Mouse (Mus musculus) kidney, embryonic 16.5 days (tissue): ENCODE measurements around the gene Fignl2. TPM values are rescaled to one million over a fixed set of nuclear protein-coding genes. Genes with fewer than 3 reads are reported as not detected.

Experiments
- ATAC-seq: fragments of 200-750 bp; cut with Nextera tagmentation; 2 replicates; pipeline ENCODE4 v1.8.0; 2017; ENCODE audit warnings: moderate TSS enrichment; ENCODE audit not compliant: low FRiP score, low TSS enrichment
- H3K27ac ChIP-seq: fragments of 300-500 bp; sonication (generic); 2 replicates; pipeline ENCODE4 v1.5.1; 2014; ENCODE audit warnings: low read length
- H3K27me3 ChIP-seq: fragments of 300-500 bp; sonication (generic); 2 replicates; pipeline ENCODE4 v1.6.1; 2014; ENCODE audit warnings: low read length, control low read depth, mixed read lengths; ENCODE audit not compliant: insufficient read depth
- H3K36me3 ChIP-seq: fragments of 300-500 bp; sonication (generic); 2 replicates; pipeline ENCODE4 v1.6.1; 2014; ENCODE audit warnings: low read length, control low read depth, mixed read lengths; ENCODE audit not compliant: insufficient read depth
- H3K4me1 ChIP-seq: fragments of 300-500 bp; sonication (generic); 2 replicates; pipeline ENCODE4 v1.6.1; 2014; ENCODE audit warnings: low read length, control low read depth, mixed read lengths; ENCODE audit not compliant: insufficient read depth
- H3K4me2 ChIP-seq: fragments of 300-500 bp; sonication (generic); replicated peaks from 2 replicates; pipeline ENCODE4 v1.6.1; 2014; ENCODE audit warnings: low read depth, low read length
- H3K4me3 ChIP-seq: fragments of 300-500 bp; sonication (generic); 2 replicates; pipeline ENCODE4 v1.5.1; 2014; ENCODE audit warnings: mild to moderate bottlenecking, low read length
- H3K9ac ChIP-seq: fragments of 300-500 bp; sonication (generic); replicated peaks from 2 replicates; pipeline ENCODE4 v1.6.1; 2014; ENCODE audit warnings: low read length
- H3K9me3 ChIP-seq: fragments of 300-500 bp; sonication (generic); 2 replicates; pipeline ENCODE4 v1.6.1; 2016; ENCODE audit warnings: low read length, control low read depth
- WGBS: fragments of 180-500 bp; shearing (Covaris S2); extraction: QIAGEN DNeasy Blood & Tissue Kit; methylation state at CpG from one replicate; pipeline ENCODE4 v1.1.7; 2014; 5-methylcytosine and 5-hydroxymethylcytosine counted together
- polyA plus RNA-seq: library from polyadenylated mRNA; unstranded; fragments of >200 nt; fragmentation: Nextera tagmentation; extraction: Ambion mirVana; gene quantifications from 2 replicates; pipeline ENCODE4 v1.2.1, GENCODE M21; 2015

Gene Fignl2
- polyA plus RNA-seq, 1 experiment from 2014 or later, result 0.35 TPM

DNA sequence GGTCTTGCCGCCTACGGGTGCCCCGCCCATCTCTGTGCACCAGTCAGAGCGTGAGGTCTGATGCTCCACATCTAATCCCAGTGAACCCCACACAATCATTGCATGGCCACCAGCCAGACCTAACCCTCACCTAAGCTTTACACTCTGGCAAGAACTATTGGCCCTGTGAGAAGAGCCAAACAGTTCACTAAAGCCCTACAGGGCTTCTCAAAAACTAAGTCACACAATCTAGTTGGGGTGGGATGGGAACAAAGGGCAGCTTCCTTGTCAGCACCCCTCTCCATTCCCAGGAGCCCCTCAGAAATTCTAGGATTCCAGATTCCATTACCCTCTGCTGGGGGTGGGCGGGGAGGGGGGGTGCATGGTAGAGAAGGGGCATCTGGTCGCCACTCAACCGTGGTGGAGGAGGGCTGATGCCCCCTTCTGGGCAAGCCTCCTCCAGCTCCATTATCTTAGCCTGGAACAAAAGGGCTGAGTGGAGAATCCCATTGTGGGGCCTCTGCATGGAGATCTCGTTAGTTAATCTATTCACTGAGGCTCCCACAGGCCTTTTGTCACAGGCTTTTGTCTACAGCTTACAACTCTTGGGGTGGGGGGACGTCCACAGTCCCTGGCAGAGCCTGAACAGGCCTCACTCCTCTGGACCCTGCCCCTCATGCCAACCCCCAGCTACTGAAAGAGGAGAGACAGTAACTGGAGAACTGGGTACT is 18.6 kb downstream of the Fignl2 start:
- H3K36me3 ChIP-seq, result no peaks in the 10 kb centered on the region
- H3K27me3 ChIP-seq, result peaks cover 13% of the 10 kb centered on the region
- ATAC-seq, result no peak
- H3K4me3 ChIP-seq, result no peak overlapping the region
- H3K9ac ChIP-seq, result no peak overlapping the region
- H3K4me1 ChIP-seq, result peaks cover 9% of the 10 kb centered on the region
- no peak overlapping the region for H3K4me2 ChIP-seq
- H3K27ac ChIP-seq, result no peak overlapping the region
- 57% methylated on average over 9 of the region's 9 CpGs for WGBS
- H3K9me3 ChIP-seq, result no peaks in the 10 kb centered on the region

DNA sequence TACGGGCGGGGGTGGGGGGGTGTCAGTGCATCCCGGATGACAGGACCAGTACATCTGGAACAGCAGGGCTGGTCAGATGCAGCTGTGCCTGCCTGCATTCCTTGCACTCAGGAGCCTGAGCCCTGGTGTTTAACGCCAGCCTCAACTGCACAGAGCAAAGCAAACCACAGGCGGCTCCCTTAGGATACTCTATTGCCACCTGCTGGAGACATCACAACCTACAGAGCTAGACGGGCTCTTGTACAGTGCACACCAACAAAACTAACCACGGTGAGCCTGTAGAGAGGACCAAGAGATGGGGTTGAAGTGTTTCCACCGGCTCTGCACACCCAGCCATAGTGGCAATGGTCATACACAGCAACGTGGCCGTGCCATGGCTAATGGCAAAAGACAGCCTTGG is 22.1 kb downstream of the Fignl2 start:
- H3K9me3 ChIP-seq, result no peaks in the 10 kb centered on the region
- H3K4me2 ChIP-seq, result no peak overlapping the region
- peaks cover 13% of the 10 kb centered on the region; the same call in 1 of the 2 replicates for H3K36me3 ChIP-seq
- no peak overlapping the region for H3K9ac ChIP-seq
- H3K4me3 ChIP-seq, result no peak overlapping the region
- 46% methylated on average over 10 of the region's 10 CpGs for WGBS
- ATAC-seq, result peak; percentile 74
- H3K4me1 ChIP-seq, result peaks cover 25% of the 10 kb centered on the region
- H3K27ac ChIP-seq, result no peak overlapping the region
- peaks cover 46% of the 10 kb centered on the region for H3K27me3 ChIP-seq

DNA sequence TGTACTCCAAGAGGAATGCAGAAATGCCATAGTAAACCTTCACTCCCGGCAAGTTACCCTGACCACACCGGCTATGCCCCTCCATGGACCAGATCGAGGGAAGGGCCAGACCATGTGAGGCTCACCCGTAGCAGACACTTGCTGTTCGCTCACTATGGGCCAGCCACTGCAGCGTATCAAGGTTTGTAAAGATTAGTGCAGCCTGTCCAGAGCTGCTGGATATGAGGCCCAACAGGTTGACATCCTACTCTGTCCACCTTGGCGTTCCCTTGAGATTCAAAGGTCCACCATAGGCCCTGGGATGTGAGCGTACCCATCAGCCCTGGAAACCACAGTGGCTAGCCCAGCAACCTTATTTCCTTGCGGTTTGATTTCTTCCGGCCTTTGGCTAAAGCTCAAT is 23.8 kb downstream of the Fignl2 start:
- Histone ChIP-seq H3K4me1 (peaks cover 16% of the 10 kb centered on the region), H3K36me3 (peaks cover 18% of the 10 kb centered on the region; the same call in 1 of the 2 replicates), H3K9ac (no peak overlapping the region), H3K27ac (no peak overlapping the region), H3K9me3 (no peaks in the 10 kb centered on the region), H3K4me2 (no peak overlapping the region), H3K4me3 (no peak overlapping the region), H3K27me3 (peaks cover 50% of the 10 kb centered on the region)
- WGBS, result 86% methylated on average over 10 of the region's 10 CpGs
- ATAC-seq, result no peak

DNA sequence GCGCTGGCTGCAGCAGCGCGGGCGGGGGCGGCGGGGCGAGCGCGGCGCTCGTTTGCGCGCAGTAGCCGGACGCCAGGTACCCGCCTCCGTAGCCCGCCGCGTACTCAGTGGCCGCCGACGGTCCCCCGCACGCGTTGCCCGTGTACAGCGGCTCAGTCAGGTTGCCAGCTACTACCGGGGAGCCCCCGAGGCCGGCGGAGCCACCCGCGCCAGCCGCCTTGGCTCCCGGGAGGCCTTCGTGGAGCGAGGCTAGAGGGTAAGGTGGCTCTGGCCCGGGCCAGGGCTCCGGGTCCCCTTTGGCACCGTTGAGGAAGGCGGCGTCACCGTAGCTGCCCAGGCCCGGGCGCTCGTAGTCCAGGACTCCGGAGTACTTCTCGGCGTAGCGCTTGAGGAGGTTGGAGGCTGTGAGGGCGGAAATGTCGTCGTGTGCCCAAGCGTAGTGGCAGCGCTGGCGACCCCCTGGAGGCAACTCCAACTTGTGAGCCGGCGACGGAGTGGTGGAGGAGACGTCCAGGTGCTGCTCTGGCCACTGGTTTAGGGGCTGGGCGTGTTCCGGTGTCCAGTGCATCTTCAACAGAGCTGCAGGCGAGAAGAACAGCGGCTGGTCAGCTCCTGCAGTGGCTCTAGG is 24.4 kb downstream of the Fignl2 start:
- Histone ChIP-seq H3K27me3 (peaks cover 50% of the 10 kb centered on the region), H3K4me1 (peaks cover 16% of the 10 kb centered on the region), H3K4me3 (peak overlapping the region; percentile 44), H3K36me3 (peaks cover 18% of the 10 kb centered on the region; the same call in 1 of the 2 replicates), H3K9me3 (no peaks in the 10 kb centered on the region), H3K4me2 (peak overlapping the region; percentile 67), H3K9ac (peak overlapping the region; percentile 49; the same call in 1 of the 2 replicates), H3K27ac (no peak overlapping the region)
- no peak for ATAC-seq
- WGBS, result 19% methylated on average over 61 of the region's 65 CpGs

DNA sequence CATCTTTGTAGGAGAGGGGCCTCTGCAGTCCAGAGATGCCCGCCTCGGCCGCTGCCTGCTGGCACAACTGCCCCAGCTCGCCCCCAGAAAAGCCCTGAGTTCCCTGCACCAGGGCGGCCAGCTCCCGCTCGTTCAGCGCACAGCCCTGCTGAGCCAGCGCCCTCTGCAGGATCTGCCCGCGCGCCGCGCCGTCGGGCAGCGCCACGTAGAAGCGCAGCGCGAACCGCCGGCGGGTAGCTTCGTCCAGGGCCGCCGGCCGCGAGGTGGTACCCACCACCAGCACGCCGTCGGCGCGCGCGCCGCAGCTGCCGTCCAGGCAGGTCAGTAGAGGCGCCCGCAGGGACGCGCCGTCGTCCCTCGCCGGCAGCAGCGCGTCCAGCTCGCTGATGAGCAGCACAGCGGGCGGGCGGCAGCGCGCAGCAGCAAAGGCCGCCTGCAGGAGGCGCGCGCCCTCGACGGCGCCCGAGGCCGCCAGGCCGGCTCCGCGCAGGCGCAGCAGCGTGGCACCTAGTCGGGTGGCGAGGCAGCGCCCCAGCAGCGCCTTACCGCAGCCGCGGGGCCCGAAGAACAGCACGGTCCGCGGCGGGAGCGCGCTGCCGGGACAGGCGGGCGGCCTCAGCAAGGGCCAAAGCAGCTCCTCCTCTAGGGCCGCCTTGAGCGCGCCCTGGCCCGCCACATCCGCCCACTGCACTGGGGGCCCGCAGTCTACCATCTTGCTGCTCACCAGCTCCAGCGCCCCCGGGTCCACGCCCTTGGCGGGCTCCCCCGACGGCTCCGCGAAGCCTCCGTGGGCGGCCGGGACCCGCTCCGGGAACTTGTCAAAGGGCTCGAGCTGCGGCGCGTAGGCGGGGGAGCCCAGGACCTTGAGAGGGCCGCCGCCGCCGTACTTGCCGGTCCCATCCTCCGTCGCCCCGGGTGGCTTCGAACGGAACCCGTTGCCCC is 25.5 kb downstream of the Fignl2 start:
- H3K4me2 ChIP-seq, result peak overlapping the region; percentile 67
- no peaks in the 10 kb centered on the region for H3K9me3 ChIP-seq
- ATAC-seq, result peak; percentile 14; the same call in 1 of the 2 replicates
- H3K27me3 ChIP-seq, result peaks cover 56% of the 10 kb centered on the region
- peak overlapping the region; percentile 44 for H3K4me3 ChIP-seq
- no peak overlapping the region for H3K27ac ChIP-seq
- H3K36me3 ChIP-seq, result peaks cover 18% of the 10 kb centered on the region; the same call in 1 of the 2 replicates
- H3K4me1 ChIP-seq, result peaks cover 16% of the 10 kb centered on the region
- WGBS, result 29% methylated on average over 109 of the region's 120 CpGs
- peak overlapping the region; percentile 49 for H3K9ac ChIP-seq

DNA sequence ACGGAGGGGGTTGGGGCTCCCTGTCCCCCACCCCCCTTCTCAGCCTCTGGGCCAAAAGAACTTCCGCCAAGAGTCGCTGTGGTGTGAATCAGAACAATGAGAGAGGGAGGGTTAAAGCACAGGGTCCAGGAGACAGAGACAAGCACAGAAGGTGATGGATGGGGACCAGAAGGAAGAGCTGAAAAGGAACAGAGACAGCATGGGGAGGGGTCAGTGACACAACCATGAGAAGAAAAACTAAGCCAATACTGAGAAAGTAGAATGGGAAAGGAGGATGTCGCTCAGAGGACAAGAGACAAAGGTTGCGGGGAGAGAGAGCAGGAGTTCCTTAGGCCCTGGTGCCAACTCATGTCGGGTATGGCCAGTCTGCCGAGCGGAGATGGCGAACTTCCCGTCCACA is 26.5 kb downstream of the Fignl2 start:
- Histone ChIP-seq H3K36me3 (peaks cover 18% of the 10 kb centered on the region; the same call in 1 of the 2 replicates), H3K4me2 (no peak overlapping the region), H3K4me3 (no peak overlapping the region), H3K9ac (no peak overlapping the region), H3K27ac (no peak overlapping the region), H3K9me3 (no peaks in the 10 kb centered on the region), H3K27me3 (peaks cover 65% of the 10 kb centered on the region), H3K4me1 (peaks cover 23% of the 10 kb centered on the region)
- ATAC-seq, result no peak
- 82% methylated on average over 10 of the region's 10 CpGs for WGBS

DNA sequence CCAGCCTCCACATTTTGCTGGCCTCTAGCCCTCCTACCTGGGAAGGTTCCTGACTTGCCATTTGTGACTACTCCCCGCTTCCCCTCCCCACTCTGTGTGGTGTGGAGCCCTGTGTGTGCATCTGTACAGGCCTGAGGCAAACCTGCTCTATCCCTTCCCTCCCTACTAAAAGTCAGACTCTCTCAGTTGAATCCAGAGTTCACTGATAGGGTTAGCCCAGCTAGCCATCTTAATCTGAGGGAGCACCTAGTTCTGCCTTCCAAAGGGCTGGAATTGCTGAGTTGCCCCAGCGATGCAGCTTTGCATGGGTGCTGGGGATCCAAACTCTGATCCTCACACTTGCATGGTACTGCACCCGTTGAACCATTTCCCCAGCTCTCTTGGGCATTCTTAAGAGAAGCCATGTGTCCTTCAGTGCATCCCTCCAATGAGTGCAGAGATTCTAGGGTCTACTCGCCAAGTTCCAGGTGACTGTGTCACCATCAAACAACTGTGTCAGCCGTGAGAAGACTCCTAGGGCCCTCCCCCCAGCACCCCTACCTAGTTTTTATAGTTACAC is 29.9 kb downstream of the Fignl2 start:
- 60% methylated on average over 5 of the region's 5 CpGs for WGBS
- no peaks in the 10 kb centered on the region for H3K9me3 ChIP-seq
- no peak for ATAC-seq
- no peak overlapping the region for H3K27ac ChIP-seq
- no peak overlapping the region for H3K4me3 ChIP-seq
- H3K9ac ChIP-seq, result no peak overlapping the region
- H3K27me3 ChIP-seq, result peaks cover 66% of the 10 kb centered on the region
- H3K4me2 ChIP-seq, result no peak overlapping the region
- peaks cover 13% of the 10 kb centered on the region; the same call in 1 of the 2 replicates for H3K36me3 ChIP-seq
- peaks cover 25% of the 10 kb centered on the region for H3K4me1 ChIP-seq

DNA sequence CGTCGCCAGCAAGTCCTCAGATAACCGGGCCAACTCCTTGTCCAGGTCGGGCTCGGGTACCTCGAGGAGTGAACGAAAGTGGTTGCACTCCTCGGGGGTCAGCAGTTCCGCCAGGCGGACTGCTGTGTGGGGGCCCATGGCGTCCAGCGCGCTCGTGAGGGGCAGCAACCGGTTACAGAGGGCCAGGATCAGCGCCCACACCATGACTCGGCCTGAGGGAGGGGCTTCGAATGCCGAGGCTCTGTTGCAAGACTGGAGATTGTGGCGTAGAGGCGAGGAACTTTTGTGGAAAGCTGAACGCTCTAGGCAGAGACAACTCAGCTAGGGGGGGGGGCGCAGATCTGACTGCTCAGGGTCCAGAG is 31.2 kb downstream of the Fignl2 start, which contains the start of gene Gm47841:
Gene Gm47841 (minus strand): TSS at position 204 of the 362 bp plus-strand sequence.
- ATAC-seq, result peak; percentile 39; the same call in 1 of the 2 replicates
- Histone ChIP-seq H3K36me3 (peaks cover 7% of the 10 kb centered on the region; the same call in 1 of the 2 replicates), H3K4me1 (peaks cover 21% of the 10 kb centered on the region), H3K4me3 (peak within 1 kb of the TSS; percentile 54), H3K27me3 (peaks cover 62% of the 10 kb centered on the region), H3K9ac (peak within 1 kb of the TSS; percentile 61), H3K27ac (no peak within 1 kb of the TSS), H3K9me3 (no peaks in the 10 kb centered on the region), H3K4me2 (peak within 1 kb of the TSS; percentile 99)
- 2% methylated on average over 23 of the region's 23 CpGs for WGBS

DNA sequence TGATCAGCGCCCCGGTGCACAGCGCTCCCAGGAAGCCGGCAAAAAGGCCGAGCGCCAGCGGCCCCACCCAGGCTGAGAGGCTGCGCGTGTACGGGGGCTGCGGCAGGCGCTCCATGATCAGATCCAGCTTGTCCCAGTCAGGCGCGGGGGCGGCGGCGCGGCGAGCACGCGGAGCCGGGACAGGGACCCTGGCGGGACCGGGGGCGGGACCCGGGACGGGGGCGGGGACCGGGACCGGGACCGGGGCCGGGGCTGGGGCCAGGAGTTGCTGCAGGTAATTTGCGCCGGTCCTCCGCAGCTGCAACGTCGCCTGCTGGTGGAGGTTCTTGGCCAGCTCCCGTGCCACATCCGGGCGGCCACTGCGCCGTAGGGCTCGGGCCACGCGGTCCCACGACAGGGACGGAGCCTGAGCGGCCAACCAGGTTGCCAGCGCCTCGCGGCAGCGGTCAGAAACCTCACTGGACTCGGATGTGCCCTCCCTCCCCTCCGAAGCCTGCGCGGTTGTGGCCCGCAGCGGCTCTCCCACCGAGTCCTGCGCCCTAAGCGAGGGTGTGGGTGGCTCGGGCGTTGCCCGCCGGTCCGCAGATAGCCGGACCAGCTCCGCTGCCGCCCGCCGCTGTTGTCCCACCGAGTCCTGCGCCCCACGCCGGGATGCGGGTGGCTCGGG is 31.7 kb downstream of the Fignl2 start:
- Histone ChIP-seq H3K27me3 (peaks cover 63% of the 10 kb centered on the region), H3K4me2 (peak overlapping the region; percentile 99)
- WGBS, result under 1% methylated on average over 71 of the region's 77 CpGs

More for the DNA sequence above, 31.7 kb downstream of the Fignl2 start:
- Histone ChIP-seq H3K27ac (no peak overlapping the region), H3K9me3 (no peaks in the 10 kb centered on the region), H3K4me3 (peak overlapping the region; percentile 54), H3K36me3 (peaks cover 5% of the 10 kb centered on the region; the same call in 1 of the 2 replicates), H3K9ac (peak overlapping the region; percentile 61), H3K4me1 (peaks cover 21% of the 10 kb centered on the region)
- peak; percentile 44; the same call in 1 of the 2 replicates for ATAC-seq
